Mouse (Mus musculus) adrenal gland, adult 2 months (tissue): ENCODE results near the gene Gm10570. TPM values are rescaled to one million over a fixed set of nuclear protein-coding genes. Genes with fewer than 3 reads are reported as not detected.

Source experiments
- DNase-seq: peaks from one replicate; pipeline ENCODE4 v3.0.0; 2021
- polyA plus RNA-seq: library from polyadenylated mRNA; depleted of rRNA; stranded (reverse); fragments of >200 nt; gene quantifications from 2 replicates; pipeline ENCODE4 v1.2.3, GENCODE M21; 2012; rRNA removed
- total RNA-seq, 2 experiments: library from RNA; stranded (reverse); gene quantifications; 2 replicates each; pipeline ENCODE4 v1.2.3; 2021

Gm10570 gene
- total and polyA plus RNA-seq, 3 experiments: 0.34 TPM; not detected in 2

- no peak for DNase-seq
Measured at GRCm38 (mm10) chr4:130270611-130271347, 37.7 kb downstream of the Gm10570 start.

- DNase-seq: peak; percentile 48
Measured at GRCm38 (mm10) chr4:130270089-130270488, 38.4 kb downstream of the Gm10570 start.

- DNase-seq: no peak
Measured at GRCm38 (mm10) chr4:130268736-130269135, 39.7 kb downstream of the Gm10570 start.

- no peak for DNase-seq
Measured at GRCm38 (mm10) chr4:130267069-130267468, 41.4 kb downstream of the Gm10570 start.

GRCm38 (mm10) chr4:130266601-130267000 lies 41.9 kb downstream of the Gm10570 start:
- no peak for DNase-seq

- DNase-seq: peak; percentile 57
Measured at GRCm38 (mm10) chr4:130264698-130265349, 43.6 kb downstream of the Gm10570 start.

- no peak for DNase-seq
Measured at GRCm38 (mm10) chr4:130264131-130264530, 44.3 kb downstream of the Gm10570 start.

GRCm38 (mm10) chr4:130260406-130260805 lies 48.1 kb downstream of the Gm10570 start:
- DNase-seq: no peak

Other genes starting within 250 kb of the Gm10570 start
- 10 to 100 TPM; 80.3 to 82.6 TPM for gene Pef1, start 206.1 kb downstream of the Gm10570 start, total RNA-seq
- gene Pef1, start 206.1 kb downstream of the Gm10570 start, polyA plus RNA-seq: 180 and 181 TPM in 2 replicates
- gene Hcrtr1, start 169.3 kb downstream of the Gm10570 start, total RNA-seq: under 1 TPM; 0.69 to 0.86 TPM
- gene Hcrtr1, start 169.3 kb downstream of the Gm10570 start, polyA plus RNA-seq: 7.6 and 10.5 TPM in 2 replicates
- 100 to 1,000 TPM; 115 to 136 TPM for gene Tinagl1, start 133.6 kb downstream of the Gm10570 start, total RNA-seq
- gene Tinagl1, start 133.6 kb downstream of the Gm10570 start, polyA plus RNA-seq: 311 and 341 TPM in 2 replicates
- not detected for gene Gm853, start 86.3 kb downstream of the Gm10570 start, total RNA-seq
- gene Gm853, start 86.3 kb downstream of the Gm10570 start, polyA plus RNA-seq: not detected in 2 replicates
- 1 to 10 TPM in 1 of 2 experiments, under 1 TPM in 1; 0.93 to 1.0 TPM for gene Serinc2, start 29.5 kb downstream of the Gm10570 start, total RNA-seq
- gene Serinc2, start 29.5 kb downstream of the Gm10570 start, polyA plus RNA-seq: 6.2 and 7.1 TPM in 2 replicates
- gene Fabp3, start 79 bp downstream of the Gm10570 start, total RNA-seq: 100 to 1,000 TPM in 1 of 2 experiments, 10 to 100 TPM in 1; 51.1 to 150 TPM
- 19.0 and 24.8 TPM in 2 replicates for gene Fabp3, start 79 bp downstream of the Gm10570 start, polyA plus RNA-seq
- 10 to 100 TPM; 48.9 to 54.2 TPM for gene Zcchc17, start 51.3 kb upstream of the Gm10570 start, total RNA-seq
- gene Zcchc17, start 51.3 kb upstream of the Gm10570 start, polyA plus RNA-seq: 57.2 and 71.3 TPM in 2 replicates
- 10 to 100 TPM; 31.4 to 33.6 TPM for gene Snrnp40, start 51.5 kb upstream of the Gm10570 start, total RNA-seq
- gene Snrnp40, start 51.5 kb upstream of the Gm10570 start, polyA plus RNA-seq: 18.9 and 19.6 TPM in 2 replicates